ENCODE assay signal across 1 mouse cellular context in genomic region chr19:46136639-46137580, GRCm38 (mm10).
TF ChIP-seq lines count a peak whose summit lies in the region.

No protein-coding gene starts in this region.

TF ChIP-seq in CH12.LX, 34 proteins besides CTCF, POLR2A, EP300 and RAD21 (continued from another document):
- no peak; the same call in 1 of the 2 replicates for TF ChIP-seq BHLHE40 (IDR thresholded peaks at IDR 0.05; ENCODE audit: low read depth, low read length)
- TF ChIP-seq USF2 (conservative IDR thresholded peaks at IDR 0.05; ENCODE audit: low read depth, low read length), result no peak
- peak; percentile 10; the same call in 1 of the 2 replicates for TF ChIP-seq MXI1 (IDR thresholded peaks at IDR 0.05; ENCODE audit: low read depth, low read length)
- no peak for TF ChIP-seq CHD2 (IDR thresholded peaks at IDR 0.05; ENCODE audit: low read length)
- TF ChIP-seq PAX5 (IDR thresholded peaks at IDR 0.05; ENCODE audit: low read length), result no peak
- TF ChIP-seq CHD1 (IDR thresholded peaks at IDR 0.05; ENCODE audit: low read depth, low read length), result no peak
